Mouse (Mus musculus) lung, postnatal 0 days (tissue): ENCODE results near the gene Stra6.

Experiments used
- CTCF ChIP-seq: IDR thresholded peaks from 2 replicates; pipeline ENCODE4 v1.5.1; 2016; ENCODE audit warnings: antibody characterized with exemption, mild to moderate bottlenecking
- EP300 ChIP-seq: IDR thresholded peaks from 2 replicates; pipeline ENCODE4 v1.6.1; 2016; ENCODE audit warnings: antibody characterized with exemption, mild to moderate bottlenecking, control low read depth

- TF ChIP-seq CTCF (no peak), EP300 (no peak)
These were observed 3.1 kb downstream of the Stra6 start for GRCm38 (mm10) chr9:58066731-58067095.
